Mouse (Mus musculus) embryonic facial prominence, embryonic 10.5 days (tissue): ENCODE data around the gene Macrod1. TPM values are rescaled to one million over a fixed set of nuclear protein-coding genes. Genes with fewer than 3 reads are reported as not detected.

Source experiments
- DNase-seq: peaks from one replicate; pipeline ENCODE4 v3.0.0-alpha.2; 2017; ENCODE audit warnings: low spot score
- H3K27ac ChIP-seq: fragments of 300-500 bp; sonication (generic); replicated peaks from 2 replicates; pipeline ENCODE4 v1.5.1; 2016; ENCODE audit warnings: mild to moderate bottlenecking
- H3K27me3 ChIP-seq: fragments of 300-500 bp; sonication (generic); replicated peaks from 2 replicates; pipeline ENCODE4 v1.6.1; 2016; ENCODE audit warnings: low read depth, mild to moderate bottlenecking; ENCODE audit not compliant: poor library complexity, severe bottlenecking
- H3K36me3 ChIP-seq: fragments of 300-500 bp; sonication (generic); replicated peaks from 2 replicates; pipeline ENCODE4 v1.6.1; 2016; ENCODE audit warnings: mild to moderate bottlenecking, moderate library complexity
- H3K4me1 ChIP-seq: fragments of 300-500 bp; sonication (generic); 2 replicates; pipeline ENCODE4 v1.6.1; 2016
- H3K4me3 ChIP-seq: fragments of 300-500 bp; sonication (generic); 2 replicates; pipeline ENCODE4 v1.5.1; 2016; ENCODE audit warnings: mild to moderate bottlenecking, moderate library complexity
- H3K9me3 ChIP-seq: fragments of 300-500 bp; sonication (generic); 2 replicates; pipeline ENCODE4 v1.6.1; 2016; ENCODE audit warnings: mild to moderate bottlenecking
- WGBS: fragments of 180-500 bp; shearing (Covaris S2); methylation state at CpG from one replicate; pipeline ENCODE4 v1.1.7; 2016; 5-methylcytosine and 5-hydroxymethylcytosine counted together
- polyA plus RNA-seq: library from polyadenylated mRNA; unstranded; fragments of >200 nt; fragmentation: Nextera tagmentation; extraction: Ambion mirVana; gene quantifications from 2 replicates; pipeline ENCODE4 v1.2.1, GENCODE M21; 2016

Macrod1 gene
- polyA plus RNA-seq, 1 experiment from 2014 or later: 5.0 TPM

DNA sequence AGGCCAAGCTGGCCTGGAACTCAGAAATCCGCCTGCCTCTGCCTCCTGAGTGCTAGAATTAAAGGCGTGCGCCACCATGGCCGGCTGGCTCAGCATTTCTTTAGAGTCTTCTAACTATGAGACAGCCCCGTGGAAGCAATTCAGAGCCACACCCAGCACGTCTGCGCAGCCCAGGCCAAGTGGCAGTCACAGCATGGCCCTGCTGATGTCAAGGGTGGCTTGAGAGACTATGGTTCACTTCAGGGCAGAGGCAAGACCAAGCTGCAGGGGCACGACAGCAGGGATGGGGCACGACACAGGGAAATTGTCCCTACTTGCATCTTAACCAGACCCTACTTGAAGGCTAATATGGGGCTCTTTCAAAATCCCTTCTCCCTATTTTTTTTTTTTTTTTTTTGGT lies 178.9 kb downstream of the Macrod1 start:
- Histone ChIP-seq H3K36me3 (peaks cover 83% of the 10 kb centered on the region), H3K4me3 (no peak overlapping the region), H3K27ac (no peak overlapping the region), H3K4me1 (peaks cover 11% of the 10 kb centered on the region), H3K9me3 (no peaks in the 10 kb centered on the region), H3K27me3 (no peaks in the 10 kb centered on the region)
- no peak for DNase-seq
- 94% methylated on average over 9 of the region's 9 CpGs for WGBS

GRCm38 (mm10) chr19:7236011-7236410 lies 179.4 kb downstream of the Macrod1 start:
- H3K4me1 ChIP-seq: peaks cover 11% of the 10 kb centered on the region
- no peak overlapping the region for H3K27ac ChIP-seq
- 89% methylated on average over 2 of the region's 2 CpGs for WGBS
- H3K27me3 ChIP-seq: no peaks in the 10 kb centered on the region
- peaks cover 77% of the 10 kb centered on the region for H3K36me3 ChIP-seq
- no peak for DNase-seq
- no peak overlapping the region for H3K4me3 ChIP-seq
- H3K9me3 ChIP-seq: no peaks in the 10 kb centered on the region

DNA sequence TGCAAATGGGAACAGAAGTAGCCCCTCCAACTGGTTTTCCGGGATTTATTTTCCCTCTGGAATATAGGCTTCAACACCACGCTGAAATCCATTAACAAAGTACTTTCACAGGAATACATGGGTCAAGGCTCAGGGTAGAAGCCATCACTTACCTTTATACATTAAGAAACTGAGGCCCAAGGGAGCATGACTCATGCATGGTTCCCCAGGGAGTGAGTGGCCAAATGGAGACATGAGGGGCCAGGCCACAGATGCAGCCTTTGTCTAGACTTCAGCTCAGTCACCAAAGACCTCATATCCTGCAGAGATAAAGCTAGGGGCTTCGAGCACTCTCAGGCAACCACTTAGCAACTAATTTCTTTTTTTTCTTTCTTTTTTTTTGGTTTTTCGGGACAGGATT lies 180.1 kb downstream of the Macrod1 start:
- Histone ChIP-seq H3K27me3 (no peaks in the 10 kb centered on the region), H3K36me3 (peaks cover 70% of the 10 kb centered on the region), H3K4me3 (no peak overlapping the region), H3K4me1 (peaks cover 18% of the 10 kb centered on the region), H3K9me3 (no peaks in the 10 kb centered on the region), H3K27ac (no peak overlapping the region)
- DNase-seq: no peak
- WGBS: 87% methylated on average over 4 of the region's 4 CpGs

DNA sequence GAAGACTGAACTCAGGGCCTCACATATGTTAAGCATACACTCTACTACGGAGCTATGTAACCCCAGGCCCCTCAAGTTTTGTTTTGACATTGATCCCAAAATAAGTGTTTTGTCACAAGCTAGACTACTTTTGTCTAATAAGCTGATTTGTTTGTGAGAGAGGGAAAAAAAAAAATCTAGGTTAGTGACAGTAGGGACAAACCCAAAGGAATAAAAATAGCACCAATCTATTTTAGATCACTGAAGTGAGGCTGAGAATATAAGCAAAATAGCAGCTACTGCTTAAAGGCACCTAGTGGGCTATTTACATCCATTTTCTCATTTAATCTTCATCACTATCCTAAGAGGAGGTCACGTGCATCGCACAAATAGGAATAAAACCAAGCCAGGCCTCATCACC lies 183.0 kb downstream of the Macrod1 start:
- Histone ChIP-seq H3K27ac (no peak overlapping the region; the same call in 1 of the 2 replicates), H3K36me3 (peaks cover 41% of the 10 kb centered on the region), H3K9me3 (no peaks in the 10 kb centered on the region), H3K27me3 (0 out of 2 replicates have a peak, but pooled peaks cover 5% of the 10 kb centered on the region), H3K4me1 (peaks cover 19% of the 10 kb centered on the region), H3K4me3 (peak overlapping the region; percentile 81)
- 90% methylated on average over 3 of the region's 3 CpGs for WGBS
- DNase-seq: no peak

GRCm38 (mm10) chr19:7240291-7240690 lies 183.7 kb downstream of the Macrod1 start:
- H3K36me3 ChIP-seq: peaks cover 37% of the 10 kb centered on the region
- 4% methylated on average over 13 of the region's 13 CpGs for WGBS
- peak overlapping the region; percentile 88 for H3K27ac ChIP-seq
- 0 out of 2 replicates have a peak, but pooled peaks cover 5% of the 10 kb centered on the region for H3K27me3 ChIP-seq
- no peak for DNase-seq
- peaks cover 19% of the 10 kb centered on the region for H3K4me1 ChIP-seq
- peak overlapping the region; percentile 81 for H3K4me3 ChIP-seq
- H3K9me3 ChIP-seq: no peaks in the 10 kb centered on the region

DNA sequence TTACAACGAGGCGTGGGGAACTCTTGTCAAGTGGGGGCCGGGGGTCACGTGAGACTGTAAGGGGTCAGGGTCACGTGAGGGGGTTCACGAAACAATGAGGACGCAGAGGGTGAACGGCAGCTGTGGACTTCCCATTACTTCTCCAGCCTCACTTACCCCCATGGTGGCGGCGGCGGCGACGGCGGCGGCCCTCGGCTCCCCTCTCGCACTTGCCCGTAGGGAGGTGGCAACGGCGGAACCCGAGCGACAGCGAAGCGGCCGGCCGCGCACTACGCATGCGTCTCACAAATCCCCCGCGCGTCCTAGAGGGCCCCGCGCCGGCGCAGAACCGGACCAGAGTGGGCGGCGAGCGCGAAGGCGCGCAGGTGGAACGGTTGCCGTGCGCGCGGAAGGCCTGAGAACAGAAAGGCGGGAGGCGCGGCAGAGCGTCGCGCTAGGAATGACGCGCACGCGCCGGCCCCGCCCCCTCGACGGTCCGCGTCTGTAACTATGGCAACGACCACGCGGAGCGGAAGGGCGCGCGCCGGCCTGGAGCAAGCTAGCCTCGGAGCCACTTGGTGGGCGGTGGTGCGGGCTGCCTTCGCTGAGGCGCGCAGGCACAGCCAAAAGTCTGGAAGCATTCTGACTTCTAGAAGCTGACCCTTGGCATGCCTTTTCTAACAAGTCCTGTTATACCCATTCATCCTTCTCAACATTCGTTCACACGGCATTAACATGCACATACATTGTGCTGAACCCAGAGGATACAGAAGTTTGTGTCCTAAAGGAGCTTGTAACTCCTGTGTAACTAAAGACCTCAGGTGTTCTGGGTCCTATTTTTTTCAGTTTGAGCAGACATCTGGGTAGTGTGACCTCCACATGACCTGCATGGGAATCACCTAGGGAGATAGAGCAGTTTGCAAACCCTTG lies 184.4 kb downstream of the Macrod1 start, which contains the start of gene Naa40:
Naa40 (minus strand) TSS at position 402 of the 909 bp plus-strand sequence.
- Histone ChIP-seq H3K27ac (peak within 1 kb of the TSS; percentile 88), H3K27me3 (0 out of 2 replicates have a peak, but pooled peaks cover 5% of the 10 kb centered on the region), H3K36me3 (peaks cover 29% of the 10 kb centered on the region), H3K9me3 (no peaks in the 10 kb centered on the region), H3K4me3 (peak within 1 kb of the TSS; percentile 81), H3K4me1 (peaks cover 19% of the 10 kb centered on the region)
- peak; percentile 95 for DNase-seq
- 1% methylated on average over 80 of the region's 80 CpGs for WGBS

GRCm38 (mm10) chr19:7246021-7246420 lies 189.4 kb downstream of the Macrod1 start:
- DNase-seq: no peak

More at GRCm38 (mm10) chr19:7246021-7246420, 189.4 kb downstream of the Macrod1 start:
- Histone ChIP-seq H3K27ac (no peak overlapping the region), H3K9me3 (no peaks in the 10 kb centered on the region), H3K36me3 (no peaks in the 10 kb centered on the region), H3K4me3 (no peak overlapping the region), H3K4me1 (peaks cover 8% of the 10 kb centered on the region), H3K27me3 (0 out of 2 replicates have a peak, but pooled peaks cover 5% of the 10 kb centered on the region)
- 79% methylated on average over 3 of the region's 3 CpGs for WGBS

Other genes with a start within 250 kb of the Macrod1 start
- 5.3 and 7.0 TPM in 2 replicates for gene Rps6ka4, start 216.2 kb upstream of the Macrod1 start, polyA plus RNA-seq
- gene Ccdc88b, start 198.6 kb upstream of the Macrod1 start, polyA plus RNA-seq: 0.62 and 0.67 TPM in 2 replicates
- 150 and 168 TPM in 2 replicates for gene Trmt112, start 147.1 kb upstream of the Macrod1 start, polyA plus RNA-seq
- 137 and 140 TPM in 2 replicates for gene Prdx5, start 146.7 kb upstream of the Macrod1 start, polyA plus RNA-seq
- gene Esrra, start 135.0 kb upstream of the Macrod1 start, polyA plus RNA-seq: 7.9 and 8.9 TPM in 2 replicates
- 0.68 and 0.74 TPM in 2 replicates for gene Catsperz, start 131.4 kb upstream of the Macrod1 start, polyA plus RNA-seq
- 0.23 TPM in 1 of 2 replicates, not detected in the other for gene Kcnk4, start 122.3 kb upstream of the Macrod1 start, polyA plus RNA-seq
- gene Bad, start 114.9 kb upstream of the Macrod1 start, polyA plus RNA-seq: 53.4 and 55.1 TPM in 2 replicates
- 26.9 and 27.5 TPM in 2 replicates for gene Gpr137, start 114.3 kb upstream of the Macrod1 start, polyA plus RNA-seq
- gene Ppp1r14b, start 81.8 kb upstream of the Macrod1 start, polyA plus RNA-seq: 217 and 235 TPM in 2 replicates
- 32.8 and 37.0 TPM in 2 replicates for gene Plcb3, start 80.3 kb upstream of the Macrod1 start, polyA plus RNA-seq
- 100.0 and 101 TPM in 2 replicates for gene Fkbp2, start 76.3 kb upstream of the Macrod1 start, polyA plus RNA-seq
- 36.0 and 36.9 TPM in 2 replicates for gene Vegfb, start 69.2 kb upstream of the Macrod1 start, polyA plus RNA-seq
- 18.1 and 18.2 TPM in 2 replicates for gene Dnajc4, start 64.2 kb upstream of the Macrod1 start, polyA plus RNA-seq
- gene Nudt22, start 60.7 kb upstream of the Macrod1 start, polyA plus RNA-seq: 20.1 and 20.9 TPM in 2 replicates
- gene Trpt1, start 60.7 kb upstream of the Macrod1 start, polyA plus RNA-seq: 8.3 and 8.8 TPM in 2 replicates
- gene Fermt3, start 37.3 kb upstream of the Macrod1 start, polyA plus RNA-seq: 7.1 and 8.0 TPM in 2 replicates
- 453 and 489 TPM in 2 replicates for gene Stip1, start 16.8 kb upstream of the Macrod1 start, polyA plus RNA-seq
- 2.5 and 2.9 TPM in 2 replicates for gene Flrt1, start 48.9 kb downstream of the Macrod1 start, polyA plus RNA-seq
- 275 and 276 TPM in 2 replicates for gene Otub1, start 149.5 kb downstream of the Macrod1 start, polyA plus RNA-seq
- 867 and 877 TPM in 2 replicates for gene Cox8a, start 160.8 kb downstream of the Macrod1 start, polyA plus RNA-seq
- gene Naa40, start 184.4 kb downstream of the Macrod1 start, polyA plus RNA-seq: 93.2 and 94.4 TPM in 2 replicates
- gene Rcor2, start 210.5 kb downstream of the Macrod1 start, polyA plus RNA-seq: 51.0 and 58.6 TPM in 2 replicates